Mouse (Mus musculus) thymus, postnatal 0 days (tissue): ENCODE data around the gene Men1. TPM values are rescaled to one million over a fixed set of nuclear protein-coding genes. Genes with fewer than 3 reads are reported as not detected.
A peak's percentile ranks its signal among the peaks of the same experiment; 100 is the strongest.

Experiments used
- DNase-seq: peaks from one replicate; pipeline ENCODE4 v3.0.0-alpha.2; 2015; ENCODE audit warnings: low spot score
- microRNA-seq: library from miRNA; unstranded; fragments of <30 nt; microRNA quantifications from one replicate; pipeline ENCODE4, GENCODE M21; 2016; ENCODE audit warnings: borderline number of aligned reads
- polyA plus RNA-seq: library from polyadenylated mRNA; unstranded; fragments of >200 nt; fragmentation: Nextera tagmentation; extraction: Ambion mirVana; gene quantifications from 2 replicates; pipeline ENCODE4 v1.2.1, GENCODE M21; 2015

Men1 gene
- polyA plus RNA-seq, 1 experiment from 2014 or later: 54.0 TPM

- DNase-seq: no peak
Measured at GRCm38 (mm10) chr19:6388006-6388405, 53.2 kb downstream of the Men1 start.

GRCm38 (mm10) chr19:6389803-6390202, 55.0 kb downstream of the Men1 start:
- DNase-seq: peak; percentile 67

GRCm38 (mm10) chr19:6390251-6390650, 55.5 kb downstream of the Men1 start:
- no peak for DNase-seq

Small RNA genes within 50 kb of the gene (microRNA-seq; reads per million reads assigned to microRNA genes)
- gene Mir6989: not detected

Other genes starting within 250 kb of the Men1 start
- 53.2 and 53.6 TPM in 2 replicates for gene Cdca5, start 250.0 kb upstream of the Men1 start, polyA plus RNA-seq
- 0.27 TPM in 1 of 2 replicates, not detected in the other for gene AC131692.1, start 240.6 kb upstream of the Men1 start, polyA plus RNA-seq
- gene Naaladl1, start 229.2 kb upstream of the Men1 start, polyA plus RNA-seq: 0.06 and 0.10 TPM in 2 replicates
- gene Sac3d1, start 216.3 kb upstream of the Men1 start, polyA plus RNA-seq: 46.4 and 48.5 TPM in 2 replicates
- 31.2 and 34.8 TPM in 2 replicates for gene Snx15, start 206.7 kb upstream of the Men1 start, polyA plus RNA-seq
- gene Batf2, start 194.0 kb upstream of the Men1 start, polyA plus RNA-seq: 0.48 and 0.57 TPM in 2 replicates
- 57.2 and 57.4 TPM in 2 replicates for gene Arl2, start 193.4 kb upstream of the Men1 start, polyA plus RNA-seq
- 0.47 and 0.50 TPM in 2 replicates for gene Majin, start 150.6 kb upstream of the Men1 start, polyA plus RNA-seq
- gene Gpha2, start 108.6 kb upstream of the Men1 start, polyA plus RNA-seq: 3.6 and 4.0 TPM in 2 replicates
- 8.9 TPM in 2 replicates for gene Ppp2r5b, start 99.1 kb upstream of the Men1 start, polyA plus RNA-seq
- gene Atg2a, start 93.3 kb upstream of the Men1 start, polyA plus RNA-seq: 5.6 and 6.5 TPM in 2 replicates
- gene Ehd1, start 58.3 kb upstream of the Men1 start, polyA plus RNA-seq: 29.5 and 29.9 TPM in 2 replicates
- gene Cdc42bpg, start 28.5 kb upstream of the Men1 start, polyA plus RNA-seq: 0.37 and 0.52 TPM in 2 replicates
- gene Map4k2, start 6.2 kb downstream of the Men1 start, polyA plus RNA-seq: 49.6 and 57.3 TPM in 2 replicates
- 104 and 126 TPM in 2 replicates for gene Sf1, start 28.7 kb downstream of the Men1 start, polyA plus RNA-seq
- gene Pygm, start 49.4 kb downstream of the Men1 start, polyA plus RNA-seq: 4.2 and 6.3 TPM in 2 replicates
- gene Rasgrp2, start 64.4 kb downstream of the Men1 start, polyA plus RNA-seq: 195 and 206 TPM in 2 replicates
- 0.10 and 0.24 TPM in 2 replicates for gene Nrxn2, start 83.8 kb downstream of the Men1 start, polyA plus RNA-seq
- not detected in 2 replicates for gene Slc22a12, start 208.1 kb downstream of the Men1 start, polyA plus RNA-seq